Mouse (Mus musculus) heart, postnatal 25 days (tissue): ENCODE measurements around the gene Slc22a17. TPM values are rescaled to one million over a fixed set of nuclear protein-coding genes. Genes with fewer than 3 reads are reported as not detected.

Experiments
- DNase-seq: peaks from one replicate; pipeline ENCODE4 v3.0.0; 2022; ENCODE audit warnings: low spot score
- intact Hi-C: fragments of 180-260 bp; cut with DNase I; formaldehyde crosslinking; loops from one replicate; pipeline ENCODE4 v1.15.1; 2025
- total RNA-seq, 2 experiments: library from RNA; stranded (reverse); gene quantifications; 2 replicates each; pipeline ENCODE4 v1.2.3; 2021

Gene Slc22a17
- total RNA-seq, 2 experiments from 2014 or later: 2.7 to 3.1 TPM

- no peak for DNase-seq
- intact Hi-C loops: loop anchor here (2.0 kb wide), 1 partner anchor 75 kb away; the partner anchor contains the start of gene Ngdn
Measured at GRCm38 (mm10) chr14:54940176-54940530, 27.2 kb upstream of the Slc22a17 start.

- intact Hi-C loops: loop anchor here (1.0 to 2.0 kb wide), 3 partner anchors 39 to 96 kb away; partner anchors contain the start of gene Ngdn
- no peak for DNase-seq
Measured at GRCm38 (mm10) chr14:54939434-54940175, 26.7 kb upstream of the Slc22a17 start.

DNA sequence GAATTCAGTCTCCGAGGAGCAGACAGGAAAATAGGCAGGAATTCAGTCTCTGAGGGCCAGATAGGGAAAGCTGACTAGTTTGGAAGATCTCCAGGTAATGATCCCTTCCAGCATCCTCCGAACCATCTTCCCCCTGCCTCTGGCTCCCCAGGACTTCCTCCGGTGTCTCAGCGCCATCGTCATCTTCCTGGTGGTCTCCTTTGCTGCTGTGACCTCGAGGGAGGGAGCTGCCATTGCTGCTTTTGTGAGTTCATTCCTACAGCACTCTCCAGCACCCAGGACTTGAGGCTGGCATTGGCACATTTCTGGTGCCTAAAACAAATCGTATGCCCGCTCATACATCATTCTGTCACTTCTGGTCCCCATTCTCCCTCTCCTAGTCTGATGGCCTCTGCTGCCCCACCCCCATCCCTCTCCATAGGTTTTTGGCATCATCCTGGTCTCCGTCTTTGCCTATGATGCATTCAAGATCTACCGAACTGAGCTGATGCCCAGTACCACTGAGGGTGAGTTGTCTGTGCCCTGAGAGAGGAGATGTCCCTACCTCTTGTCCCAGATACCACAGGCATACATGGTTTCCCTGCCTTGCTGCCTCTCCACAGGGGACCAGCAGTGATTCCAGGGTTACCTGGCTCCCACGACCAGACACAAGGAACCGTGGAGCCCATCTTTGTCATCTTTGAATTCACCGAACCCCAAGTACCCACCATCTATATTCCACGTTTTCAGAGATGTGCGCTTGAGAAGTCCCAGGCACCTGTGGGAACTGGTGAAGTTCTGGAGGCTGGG lies 25.7 kb upstream of the Slc22a17 start:
- intact Hi-C loops: loop anchor here (1.0 kb wide), 2 partner anchors 38 to 95 kb away; no protein-coding TSS in a partner anchor
- DNase-seq: no peak

GRCm38 (mm10) chr14:54937361-54938182 lies 24.6 kb upstream of the Slc22a17 start:
- intact Hi-C loops: no loop called here
- no peak for DNase-seq

DNA sequence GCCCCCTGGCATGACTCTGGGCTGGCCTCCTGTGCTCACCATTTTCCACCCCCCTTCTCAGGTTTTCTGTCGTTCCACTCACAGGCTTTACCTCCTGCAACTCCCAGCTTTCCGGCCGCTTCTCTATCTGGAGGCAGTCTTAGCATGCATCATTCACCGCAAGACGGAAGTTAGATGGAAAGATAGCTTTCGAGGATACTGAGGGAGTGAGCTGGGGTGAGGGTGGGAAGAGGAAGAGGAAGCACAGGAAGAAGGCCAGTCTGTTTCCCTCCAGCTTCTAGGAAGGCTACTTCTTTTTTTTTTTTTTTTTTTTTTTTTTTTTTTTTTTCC lies 23.9 kb upstream of the Slc22a17 start:
- no peak for DNase-seq
- intact Hi-C loops: no loop called here

GRCm38 (mm10) chr14:54935904-54936830 lies 23.2 kb upstream of the Slc22a17 start, which contains the start of gene Cmtm5:
Gene Cmtm5 (plus strand): TSS chr14:54936261.
- no peak for DNase-seq
- intact Hi-C loops: no loop called here

DNA sequence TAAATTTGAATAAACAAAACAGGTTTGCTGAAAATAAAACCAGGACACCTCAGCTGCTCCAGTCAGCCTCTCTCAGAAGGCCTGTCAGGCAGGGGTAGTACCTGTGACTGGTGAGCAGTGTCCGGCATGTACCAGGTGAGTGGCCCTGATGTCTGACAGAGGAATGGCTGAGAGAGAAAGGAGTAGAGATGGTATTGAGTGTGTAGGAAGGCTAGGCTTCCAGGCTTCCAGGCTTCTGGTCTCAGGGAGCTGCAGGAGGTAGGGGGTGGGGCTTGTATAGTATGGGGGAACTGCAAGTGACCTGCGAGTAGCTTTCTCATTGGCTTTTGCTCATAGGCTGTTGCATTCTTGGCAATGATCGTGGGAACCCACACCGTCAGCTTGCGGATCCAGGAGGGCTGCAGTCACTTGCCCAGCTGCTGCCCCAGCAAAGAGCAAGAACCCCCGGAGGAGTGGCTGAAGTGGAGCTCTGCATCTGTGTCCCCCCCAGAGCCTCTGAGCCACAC lies 19.8 kb upstream of the Slc22a17 start, which contains the start of gene Il25:
Gene Il25 (plus strand): TSS at position 51 of the 506 bp plus-strand sequence.
- intact Hi-C loops: no loop called here
- DNase-seq: no peak

DNA sequence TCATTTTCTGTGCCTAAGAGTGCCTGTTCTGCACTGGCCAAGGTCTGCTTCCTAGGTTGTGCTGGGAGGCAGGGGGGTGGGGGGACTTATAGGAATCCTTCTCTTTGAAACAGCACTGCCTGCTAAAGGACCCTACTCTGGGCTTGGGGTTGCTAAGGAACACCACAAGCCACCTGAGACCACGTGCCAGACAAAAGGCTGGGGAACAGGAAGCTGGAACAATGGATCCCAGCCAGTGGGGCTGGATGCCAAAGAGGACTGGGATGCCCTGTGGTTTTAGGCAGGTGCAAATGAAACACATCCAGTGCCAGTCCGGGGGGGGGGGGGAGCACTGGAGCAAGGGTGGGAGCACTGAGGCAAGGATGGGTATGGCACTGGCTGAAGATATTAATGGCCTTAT lies 17.5 kb upstream of the Slc22a17 start:
- intact Hi-C loops: no loop called here
- no peak for DNase-seq

DNA sequence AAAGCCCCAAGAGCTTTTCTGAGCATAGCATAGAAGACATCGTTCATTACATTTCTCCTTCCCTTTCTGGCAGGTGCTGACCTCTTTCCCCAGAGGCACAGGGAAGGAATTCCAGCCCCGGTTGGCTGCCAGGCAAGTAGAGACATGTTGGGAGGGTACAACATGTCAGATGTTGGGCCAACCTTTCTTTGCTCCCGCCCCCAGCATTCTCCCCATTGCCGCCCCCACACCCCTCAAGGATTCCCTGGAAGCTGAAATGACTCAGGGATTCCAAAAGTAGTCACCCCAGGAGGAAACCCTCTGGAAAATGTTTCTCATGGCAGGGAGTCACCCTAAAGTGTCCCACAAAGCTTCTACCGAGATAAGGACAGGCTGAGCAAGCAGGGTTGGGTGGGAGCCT lies 16.9 kb upstream of the Slc22a17 start:
- intact Hi-C loops: no loop called here
- no peak for DNase-seq

DNA sequence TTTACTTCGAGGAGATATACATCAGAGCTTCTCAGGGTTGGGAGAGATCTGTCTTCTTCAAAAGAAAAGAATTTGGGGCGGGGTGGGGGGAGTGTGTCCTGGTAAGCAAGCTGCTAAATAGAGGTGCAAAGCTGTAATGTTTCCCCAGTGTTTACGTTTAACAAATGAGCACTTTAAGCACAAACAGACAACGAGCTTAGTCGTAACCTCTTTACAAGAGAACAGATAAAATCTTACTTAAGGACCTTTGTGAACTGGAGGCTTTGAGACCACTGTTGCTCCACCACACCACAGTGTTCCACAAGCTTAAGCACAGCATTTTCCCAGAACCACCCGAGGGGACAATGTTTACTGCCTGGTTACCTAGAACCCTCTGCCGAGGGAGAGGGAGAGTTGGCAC lies 14.4 kb upstream of the Slc22a17 start:
- DNase-seq: no peak
- intact Hi-C loops: no loop called here

- DNase-seq: peak; percentile 60
Measured at GRCm38 (mm10) chr14:54926401-54927158, 13.6 kb upstream of the Slc22a17 start.

GRCm38 (mm10) chr14:54925349-54926342 lies 12.7 kb upstream of the Slc22a17 start, which contains the start of gene Efs:
Gene Efs (minus strand): TSS chr14:54926126.
- peak; percentile 61 for DNase-seq
- intact Hi-C loops: no loop called here

More at GRCm38 (mm10) chr14:54926401-54927158, 13.6 kb upstream of the Slc22a17 start:
- intact Hi-C loops: no loop called here

DNA sequence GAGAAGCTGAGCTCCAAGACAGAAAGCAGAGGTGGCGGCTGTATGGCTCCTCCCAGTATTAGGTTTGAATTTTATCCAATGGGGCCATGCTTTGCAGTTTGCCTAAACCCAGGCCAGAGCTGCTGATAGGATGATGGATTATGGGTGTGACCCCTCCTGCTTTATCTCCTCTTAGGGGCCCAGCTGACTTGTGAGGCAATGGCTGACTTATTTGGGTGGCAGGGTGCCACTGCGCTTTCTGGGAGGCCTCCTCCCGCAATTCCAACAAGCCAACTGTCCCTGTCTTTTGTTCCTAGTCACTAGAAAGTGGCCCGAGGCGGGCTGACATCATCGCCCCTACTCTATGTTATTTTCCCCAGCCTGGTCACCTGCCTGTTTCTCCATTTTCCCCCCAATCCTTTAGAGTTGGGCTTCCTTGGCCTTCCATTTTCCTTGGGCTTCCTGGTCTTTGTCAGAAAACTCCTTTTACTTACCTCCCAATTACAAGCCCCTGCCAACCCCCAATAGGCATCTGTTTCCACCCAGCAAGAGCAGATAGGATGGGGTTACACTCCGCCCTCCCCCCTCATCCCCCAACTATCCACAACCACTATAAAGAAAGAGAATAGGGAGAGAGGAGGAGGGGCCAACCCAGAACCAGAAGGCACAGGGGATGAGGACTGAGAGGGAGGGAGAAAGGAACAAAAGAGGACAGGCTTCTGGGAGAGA lies 11.9 kb upstream of the Slc22a17 start:
- DNase-seq: peak; percentile 76
- intact Hi-C loops: no loop called here

GRCm38 (mm10) chr14:54920076-54920685 lies 7.2 kb upstream of the Slc22a17 start:
- intact Hi-C loops: no loop called here
- DNase-seq: no peak

DNA sequence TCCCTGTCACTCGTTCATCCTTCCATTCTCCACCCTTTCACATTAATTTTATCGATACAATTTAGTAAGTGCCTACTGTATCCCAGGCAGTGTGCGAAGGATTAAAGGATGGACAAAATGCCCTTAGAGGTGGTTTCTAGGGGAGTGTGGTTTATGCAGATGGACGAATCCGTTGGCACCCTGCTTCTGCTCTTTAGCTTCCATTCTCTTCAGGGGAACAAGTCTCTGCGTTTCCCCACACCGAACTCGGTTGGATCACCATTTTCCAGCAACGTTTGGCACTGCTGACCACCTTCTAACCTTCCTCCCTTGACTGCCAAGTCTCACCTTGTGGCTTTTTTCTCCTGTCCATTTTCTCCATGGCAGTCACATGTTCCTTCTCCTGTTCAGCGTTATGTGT lies 411 bp upstream of the Slc22a17 start:
- no peak for DNase-seq
- intact Hi-C loops: no loop called here
